Comparison of ENCODE assay signal across 8 mouse cellular contexts in genomic region chr14:57998526-57999401, GRCm38 (mm10). TPM values are rescaled to one million over a fixed set of nuclear protein-coding genes. Genes with fewer than 3 reads are reported as not detected.
DNase-seq lines count a peak whose midpoint lies in the region; ATAC-seq lines count a peak whose summit lies in the region.

TSS of gene Micu2 (minus strand) at chr14:57999262.

- WGBS in hindbrain, embryonic 16.5 days = 3% methylated on average over 65 of the region's 76 CpGs

- DNase-seq in WW6 (ENCODE audit: low read depth, low spot score) = peak; percentile 67
- peak; percentile 54 to 84 for DNase-seq in cerebellum, postnatal 4 days (ENCODE audit: low spot score in 2 of 2)
- DNase-seq in gastrocnemius, adult 18-20 months (ENCODE audit: low spot score) = peak; percentile 83
- DNase-seq in left cerebral cortex, adult 18-20 months (ENCODE audit: low spot score in 2 of 2) = peak; percentile 83
- DNase-seq in right cerebral cortex, adult 2 months (ENCODE audit: low spot score in 2 of 2) = peak; percentile 82 to 84
- DNase-seq in urinary bladder, postnatal 14 days (ENCODE audit: low spot score) = peak; percentile 88

- peak; percentile 99 for ATAC-seq in hindbrain, embryonic 16.5 days
- peak; percentile 99 for ATAC-seq in megakaryocyte, adult 5-6 weeks (ENCODE audit: poor library complexity, severe bottlenecking)

- peak within 1 kb of the TSS; percentile 90 for H3K9ac ChIP-seq in hindbrain, embryonic 16.5 days (ENCODE audit: low read depth, low read length)

- peak within 1 kb of the TSS; percentile 84 for H3K4me3 ChIP-seq in hindbrain, embryonic 16.5 days (ENCODE audit: low read length)

- H3K9me3 ChIP-seq in hindbrain, embryonic 16.5 days (ENCODE audit: control insufficient read depth, low read length) = no peaks in the 10 kb centered on the region

- peaks cover 7% of the 10 kb centered on the region for H3K4me1 ChIP-seq in hindbrain, embryonic 16.5 days (ENCODE audit: control insufficient read depth, insufficient read depth, low read depth, low read length)

- H3K27me3 ChIP-seq in hindbrain, embryonic 16.5 days (replicated peaks; ENCODE audit: control insufficient read depth, insufficient read depth, low read length) = no peaks in the 10 kb centered on the region

- peak within 1 kb of the TSS; percentile 81 for H3K4me2 ChIP-seq in hindbrain, embryonic 16.5 days (ENCODE audit: low read length)

- no peaks in the 10 kb centered on the region for H3K36me3 ChIP-seq in hindbrain, embryonic 16.5 days (ENCODE audit: control insufficient read depth, insufficient read depth, low read length)

- H3K27ac ChIP-seq in hindbrain, embryonic 16.5 days (ENCODE audit: low read depth, low read length) = peak within 1 kb of the TSS; percentile 87

RNA-seq across cellular contexts. Expression of gene Micu2, which starts in this region (rescaled TPM):
- total RNA-seq in gastrocnemius, adult 18-20 months (2021) = 10 to 100 TPM; 37.1 to 43.6 TPM
- 70.4 and 78.7 TPM in 2 replicates for polyA plus RNA-seq in hindbrain, embryonic 16.5 days (2015; fragmentation: Nextera tagmentation; extraction: Ambion mirVana)
- total RNA-seq in left cerebral cortex, adult 18-20 months (2021) = 10 to 100 TPM; 23.4 to 25.4 TPM
- total RNA-seq in megakaryocyte, adult 5-6 weeks (2015) = 39.4 and 41.9 TPM in 2 replicates
- total RNA-seq in megakaryocyte, adult 5-6 weeks (2017) = 80.7 and 97.5 TPM in 2 replicates

Comparison
In these comparisons a context has a peak if more than half of its experiments do, and no peak if none do; other contexts are left out.
1. Peak in every context shown above with its lines: DNase-seq, ATAC-seq, H3K4me3 ChIP-seq and H3K27ac ChIP-seq.